In the genomic region with DNA sequence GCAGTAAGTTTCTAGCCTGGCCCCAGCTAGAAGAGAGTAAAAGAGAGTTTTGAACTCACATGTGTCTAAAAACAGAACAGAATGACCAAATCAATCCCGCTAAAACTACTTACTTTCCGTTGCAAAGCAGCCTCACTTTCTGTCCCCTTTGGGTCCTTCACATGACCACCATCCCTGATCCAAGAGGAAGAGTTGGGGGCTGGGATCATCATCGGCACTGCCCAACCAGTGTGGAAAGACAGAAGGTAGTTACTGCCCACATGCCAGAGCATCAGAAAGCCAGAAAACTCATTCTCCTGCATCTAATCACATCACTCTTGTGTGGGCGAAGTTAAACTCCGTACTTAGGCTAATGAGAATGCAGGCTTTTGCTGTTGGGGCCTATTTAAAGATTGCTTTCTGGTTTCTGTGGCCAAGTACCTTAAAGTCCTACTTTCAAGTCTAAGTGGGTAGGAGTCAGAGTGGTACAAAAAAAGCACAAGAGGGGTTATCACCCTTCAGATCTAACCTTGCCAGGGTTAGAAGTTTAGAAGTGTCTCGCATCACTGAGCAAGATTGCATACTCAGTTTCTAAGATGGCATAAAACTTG, we compare ENCODE assay signal across 29 mouse cellular contexts.
DNase-seq lines count a peak whose midpoint lies in the region; ATAC-seq lines count a peak whose summit lies in the region.
"Had no signal": no experiment of that assay in that cellular context is flagged by ENCODE, and none has a peak within 500 bp of the region (broad histone marks: within the 10 kb centered on the region; RNA-seq: fewer than 3 reads in every experiment).

No protein-coding gene starts in this region.

- peak; percentile 95 for ATAC-seq in frontal cortex, adult (ENCODE audit: low TSS enrichment)
- ATAC-seq in activated CD4-positive, CD25-positive, alpha-beta regulatory T cell, adult 4 months, result peak; percentile 49
- peak; percentile 74 for ATAC-seq in inflammation-experienced regulatory T-cells, adult 6 months
- no peak for ATAC-seq in erythroblast, adult 5-6 weeks (replicated peaks; ENCODE audit: low FRiP score, poor library complexity, severe bottlenecking)
- ATAC-seq in kidney, embryonic 15.5 days (replicated peaks; ENCODE audit: low FRiP score), result no peak
- ATAC-seq: forebrain, embryonic 15.5 days; hindbrain, postnatal 0 days; intestine, embryonic 15.5 days had no signal

- no peaks in the 10 kb centered on the region for H3K36me3 ChIP-seq in kidney, embryonic 15.5 days
- H3K36me3 ChIP-seq: embryonic facial prominence, embryonic 12.5 days; embryonic facial prominence, embryonic 15.5 days; forebrain, embryonic 12.5 days; forebrain, embryonic 15.5 days; heart, embryonic 12.5 days; heart, embryonic 15.5 days; intestine, embryonic 15.5 days had no signal

- H3K27ac ChIP-seq in kidney, embryonic 15.5 days, result no peak overlapping the region
- H3K27ac ChIP-seq: embryonic facial prominence, embryonic 12.5 days; embryonic facial prominence, embryonic 15.5 days; forebrain, embryonic 12.5 days; forebrain, embryonic 15.5 days; gastrocnemius, adult 2 months; heart, embryonic 15.5 days; hindbrain, embryonic 14.5 days; hindbrain, postnatal 0 days; intestine, embryonic 15.5 days had no signal

- no peaks in the 10 kb centered on the region for H3K9me3 ChIP-seq in kidney, embryonic 15.5 days (replicated peaks)
- H3K9me3 ChIP-seq: embryonic facial prominence, embryonic 12.5 days; embryonic facial prominence, embryonic 15.5 days; forebrain, embryonic 12.5 days; forebrain, embryonic 15.5 days; heart, embryonic 15.5 days; intestine, embryonic 15.5 days had no signal

- 79% methylated on average over 6 of the region's 6 CpGs for WGBS in kidney, embryonic 15.5 days

- no peak overlapping the region for H3K9ac ChIP-seq in kidney, embryonic 15.5 days
- H3K9ac ChIP-seq: embryonic facial prominence, embryonic 12.5 days; embryonic facial prominence, embryonic 15.5 days; forebrain, embryonic 12.5 days; forebrain, embryonic 15.5 days; heart, embryonic 12.5 days; heart, embryonic 15.5 days; hindbrain, embryonic 14.5 days; intestine, embryonic 15.5 days had no signal

- no peak for DNase-seq in frontal cortex, postnatal 25 days (ENCODE audit: low spot score in 2 of 2)
- peak; percentile 12 for DNase-seq in CD4-positive, CD25-positive, alpha-beta regulatory T cell, adult 2 months (ENCODE audit: low read depth, low spot score)
- no peak for DNase-seq in neural tube, embryonic 10.5 days (ENCODE audit: extremely low spot score, low spot score)
- DNase-seq: adrenal gland, adult 8-10 months; adrenal gland, postnatal 25 days; cerebellum, adult 18-20 months; cerebellum, adult 9-10 months; cerebellum, postnatal 25 days; gastrocnemius, adult 2 months; gastrocnemius, postnatal 14 days; heart, adult 18-20 months; heart, postnatal 10 days; heart, postnatal 4 days; kidney, adult 18-20 months had no signal

- no peak overlapping the region for H3K4me2 ChIP-seq in kidney, embryonic 15.5 days
- H3K4me2 ChIP-seq: embryonic facial prominence, embryonic 12.5 days; embryonic facial prominence, embryonic 15.5 days; forebrain, embryonic 12.5 days; forebrain, embryonic 15.5 days; heart, embryonic 12.5 days; heart, embryonic 15.5 days; hindbrain, embryonic 14.5 days; intestine, embryonic 15.5 days had no signal

- H3K27me3 ChIP-seq in kidney, embryonic 15.5 days, result no peaks in the 10 kb centered on the region
- H3K27me3 ChIP-seq: embryonic facial prominence, embryonic 12.5 days; embryonic facial prominence, embryonic 15.5 days; forebrain, embryonic 12.5 days; forebrain, embryonic 15.5 days; heart, embryonic 12.5 days; heart, embryonic 15.5 days; intestine, embryonic 15.5 days had no signal

- no peak overlapping the region for H3K4me3 ChIP-seq in kidney, embryonic 15.5 days (replicated peaks)
- H3K4me3 ChIP-seq: embryonic facial prominence, embryonic 12.5 days; embryonic facial prominence, embryonic 15.5 days; erythroblast, embryonic 14.5 days; forebrain, embryonic 12.5 days; forebrain, embryonic 15.5 days; gastrocnemius, adult 2 months; heart, embryonic 12.5 days; heart, embryonic 15.5 days; intestine, embryonic 15.5 days had no signal

- peaks cover 10% of the 10 kb centered on the region; the same call in 1 of the 2 replicates for H3K4me1 ChIP-seq in kidney, embryonic 15.5 days
- H3K4me1 ChIP-seq: embryonic facial prominence, embryonic 15.5 days; forebrain, embryonic 12.5 days; forebrain, embryonic 15.5 days; intestine, embryonic 15.5 days had no signal

Comparison
In these comparisons a context has a peak if more than half of its experiments do, and no peak if none do; other contexts are left out.
1. ATAC-seq: peak in frontal cortex, adult (single experiment), activated CD4-positive, CD25-positive, alpha-beta regulatory T cell, adult 4 months (single experiment) and inflammation-experienced regulatory T-cells, adult 6 months (single experiment); none in erythroblast, adult 5-6 weeks (single experiment) and kidney, embryonic 15.5 days (single experiment).